Mouse (Mus musculus) lung, adult 2 months (tissue): ENCODE results near the gene Timm22.

Experiments
- CTCF ChIP-seq: fragments of 200-500 bp; IDR thresholded peaks from 2 replicates; pipeline ENCODE4 v1.5.1; 2011; ENCODE audit warnings: mild to moderate bottlenecking, low read length, control low read depth; ENCODE audit not compliant: insufficient read depth
- POLR2A ChIP-seq: fragments of 200-500 bp; IDR thresholded peaks from 2 replicates; pipeline ENCODE4 v1.6.1; 2011; ENCODE audit warnings: low read depth, mild to moderate bottlenecking, control low read depth, low read length, borderline replicate concordance; ENCODE audit errors: extremely low read depth

DNA sequence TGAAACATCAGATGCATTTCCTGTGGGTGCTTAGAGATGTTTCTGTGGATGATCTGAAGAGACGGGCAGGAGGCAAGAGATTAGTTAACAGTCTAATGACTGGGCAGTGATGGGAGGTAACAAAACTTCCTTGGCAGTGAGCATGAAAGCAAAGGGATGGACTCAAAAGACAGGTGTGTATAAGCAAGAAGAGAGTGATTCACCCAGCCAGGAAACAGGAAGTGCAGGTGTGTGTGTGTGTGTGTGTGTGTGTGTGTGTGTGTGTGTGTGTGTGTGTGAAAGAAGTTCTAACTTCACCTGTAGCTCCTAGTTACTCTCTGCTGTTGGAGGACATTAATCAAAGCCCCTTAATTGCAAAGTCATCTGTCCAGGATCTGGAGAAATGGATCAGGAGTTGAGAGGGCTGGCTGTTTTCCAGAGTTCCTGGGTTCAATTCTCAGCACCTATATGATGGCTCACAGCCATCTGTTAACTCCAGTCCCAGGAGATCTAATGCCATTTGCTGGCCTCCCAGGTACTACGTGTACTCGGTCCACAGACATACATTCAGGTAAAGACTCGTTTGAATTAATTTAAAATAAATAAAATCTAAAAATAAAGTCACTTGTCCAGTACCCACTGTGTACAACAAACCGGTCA is 1.0 kb upstream of the Timm22 start:
- TF ChIP-seq CTCF (no peak), POLR2A (no peak)
